ENCODE assay signal across 11 mouse cellular contexts in genomic region chr9:66181826-66182678, GRCm38 (mm10). TPM values are rescaled to one million over a fixed set of nuclear protein-coding genes. Genes with fewer than 3 reads are reported as not detected.
A peak's percentile ranks its signal among the peaks of the same experiment; 100 is the strongest.
DNase-seq lines count a peak whose midpoint lies in the region; ATAC-seq and TF ChIP-seq lines count a peak whose summit lies in the region.
"Had no signal": no experiment of that assay in that cellular context is flagged by ENCODE, and none has a peak within 500 bp of the region (broad histone marks: within the 10 kb centered on the region; RNA-seq: fewer than 3 reads in every experiment).

No protein-coding gene starts in this region.

- H3K4me1 ChIP-seq in G1E (ENCODE audit: insufficient read depth, low read depth, low read length) = peaks cover 83% of the 10 kb centered on the region
- H3K4me1 ChIP-seq: limb, embryonic 15.5 days had no signal

- H3K9me3 ChIP-seq in G1E (replicated peaks) = no peaks in the 10 kb centered on the region
- H3K9me3 ChIP-seq: forebrain, embryonic 15.5 days; limb, embryonic 15.5 days; neural tube, embryonic 12.5 days had no signal

- no peak for TF ChIP-seq CTCF in gastrocnemius, adult 2 months (IDR thresholded peaks at IDR 0.05)
- TF ChIP-seq CTCF in G1E (IDR thresholded peaks at IDR 0.05; ENCODE audit: low read depth, low read length) = no peak

- no peaks in the 10 kb centered on the region for H3K27me3 ChIP-seq in G1E (ENCODE audit: insufficient read depth, low read length)
- H3K27me3 ChIP-seq: forebrain, embryonic 15.5 days; limb, embryonic 15.5 days; neural tube, embryonic 12.5 days had no signal

- DNase-seq in gastrocnemius, adult 2 months = no peak
- DNase-seq in gastrocnemius, adult 8-10 months (ENCODE audit: low spot score in 2 of 2) = no peak
- DNase-seq in G1E (ENCODE audit: low spot score) = peak; percentile 77
- peak; percentile 16 for DNase-seq in lung, postnatal 10 days
- DNase-seq in urinary bladder, postnatal 4 days (ENCODE audit: low spot score in 2 of 2) = no peak
- no peak for DNase-seq in kidney, adult 11 months
- no peak for DNase-seq in cerebellum, postnatal 10 days

- H3K27ac ChIP-seq in gastrocnemius, adult 2 months = peak overlapping the region; percentile 94
- H3K27ac ChIP-seq: forebrain, embryonic 15.5 days; limb, embryonic 15.5 days; neural tube, embryonic 12.5 days had no signal

- peak; percentile 77 for ATAC-seq in G1E (ENCODE audit: extremely low read depth, insufficient number of reproducible peaks, low FRiP score, poor library complexity, severe bottlenecking)
- peak; percentile 69 for ATAC-seq in erythroblast, adult 5-6 weeks (replicated peaks; ENCODE audit: low FRiP score, poor library complexity, severe bottlenecking)
- ATAC-seq: forebrain, embryonic 15.5 days had no signal

- intact Hi-C loops in gastrocnemius, adult 2 months (cut with DNase I) = loop anchor here (5.0 kb wide), 1 partner anchor 1055 kb away; no protein-coding TSS in a partner anchor

- no peak overlapping the region for H3K4me3 ChIP-seq in gastrocnemius, adult 2 months
- H3K4me3 ChIP-seq in G1E (ENCODE audit: low read depth, low read length) = peak overlapping the region; percentile 66
- H3K4me3 ChIP-seq: forebrain, embryonic 15.5 days; limb, embryonic 15.5 days; neural tube, embryonic 12.5 days had no signal

- peaks cover 34% of the 10 kb centered on the region for H3K36me3 ChIP-seq in G1E (replicated peaks)
- H3K36me3 ChIP-seq: forebrain, embryonic 15.5 days; limb, embryonic 15.5 days; neural tube, embryonic 12.5 days had no signal

RNA-seq across cellular contexts. Expression of gene Dapk2, which starts 24.0 kb away (rescaled TPM):
- 10 to 100 TPM; 24.2 to 38.4 TPM for total RNA-seq in gastrocnemius, adult 2 months (2021)
- 10 to 100 TPM; 28.1 to 36.2 (median 34.1) TPM for total RNA-seq in gastrocnemius, adult 8-10 months (2022)
- total RNA-seq in G1E (2014; fragmentation: Nextera tagmentation) (7.5 and 9.7 TPM in 2 replicates), G1E (2017) (24.4 TPM in 2 replicates)
- 9.8 and 10.3 TPM in 2 replicates for polyA plus RNA-seq in G1E (2012)
- 157 and 171 TPM in 2 replicates for total RNA-seq in erythroblast, adult 5-6 weeks (2015; ENCODE audit: low replicate concordance)
- 252 and 316 TPM in 2 replicates for total RNA-seq in erythroblast, adult 5-6 weeks (2017; ENCODE audit: low replicate concordance)

RNA-seq across cellular contexts. Expression of gene Ciao2a, which starts 55.6 kb away (rescaled TPM):
- total RNA-seq in gastrocnemius, adult 2 months (2021) = 10 to 100 TPM; 43.7 to 52.9 TPM
- total RNA-seq in gastrocnemius, adult 8-10 months (2022) = 10 to 100 TPM; 51.2 to 64.6 (median 61.2) TPM
- 176 and 189 TPM in 2 replicates for total RNA-seq in G1E (2014; fragmentation: Nextera tagmentation)
- total RNA-seq in G1E (2017) = 258 and 270 TPM in 2 replicates
- 15.9 and 30.0 TPM in 2 replicates for polyA plus RNA-seq in G1E (2012)
- 71.7 and 81.5 TPM in 2 replicates for total RNA-seq in erythroblast, adult 5-6 weeks (2015; ENCODE audit: low replicate concordance)
- 37.1 and 66.1 TPM in 2 replicates for total RNA-seq in erythroblast, adult 5-6 weeks (2017; ENCODE audit: low replicate concordance)

RNA-seq across cellular contexts. Expression of gene Snx1, which starts 55.7 kb away (rescaled TPM):
- total RNA-seq in gastrocnemius, adult 2 months (2021) = 10 to 100 TPM; 10.9 to 16.0 TPM
- 10 to 100 TPM in 3 of 4 experiments, 1 to 10 TPM in 1; 9.0 to 11.0 (median 10.5) TPM for total RNA-seq in gastrocnemius, adult 8-10 months (2022)
- total RNA-seq in G1E (2014; fragmentation: Nextera tagmentation) (71.3 and 81.1 TPM in 2 replicates), G1E (2017) (230 and 242 TPM in 2 replicates)
- 227 and 276 TPM in 2 replicates for polyA plus RNA-seq in G1E (2012)
- total RNA-seq in erythroblast, adult 5-6 weeks (2015; ENCODE audit: low replicate concordance) = 11.1 and 33.4 TPM in 2 replicates
- total RNA-seq in erythroblast, adult 5-6 weeks (2017; ENCODE audit: low replicate concordance) = 44.0 and 54.1 TPM in 2 replicates

Comparison
In these comparisons a context has a peak if more than half of its experiments do, and no peak if none do; other contexts are left out.
1. DNase-seq: peak in G1E (single experiment) and lung, postnatal 10 days (single experiment); none in gastrocnemius, adult 2 months (single experiment), gastrocnemius, adult 8-10 months (0 of 2), urinary bladder, postnatal 4 days (0 of 2), kidney, adult 11 months (single experiment) and cerebellum, postnatal 10 days (0 of 2).
2. RNA of gene Dapk2, which starts 24.0 kb away (total RNA-seq): 157 to 316 TPM in erythroblast, adult 5-6 weeks; 24.2 to 38.4 TPM in gastrocnemius, adult 2 months, 28.1 to 36.2 TPM in gastrocnemius, adult 8-10 months and 7.5 to 24.4 TPM in G1E; every median in the first group is over 4 times any median in the second.